Mouse (Mus musculus) G1E (cell line): ENCODE measurements around the gene Eml1.

Experiments used
- CTCF ChIP-seq: IDR thresholded peaks from 2 replicates; pipeline ENCODE4 v1.5.1; 2012; ENCODE audit warnings: low read depth, low read length, inconsistent platforms, mixed read lengths
- GATA2 ChIP-seq: IDR thresholded peaks from 2 replicates; pipeline ENCODE4 v1.6.1; 2012; ENCODE audit warnings: low read depth, low read length, inconsistent platforms, borderline replicate concordance
- TAL1 ChIP-seq: conservative IDR thresholded peaks from 2 replicates; pipeline ENCODE4 v1.6.1; 2012; ENCODE audit warnings: low read depth, low read length, inconsistent platforms, mixed read lengths

GRCm38 (mm10) chr12:108437446-108437845, 66.7 kb downstream of the Eml1 start:
- TF ChIP-seq CTCF = no peak
- TF ChIP-seq TAL1 = no peak
- TF ChIP-seq GATA2 = no peak
